Mouse (Mus musculus) liver, embryonic 14.5 days (tissue): ENCODE results near the gene Ndufb8.

Source experiments
- CTCF ChIP-seq: IDR thresholded peaks from 2 replicates; pipeline ENCODE4 v1.5.1; 2016; ENCODE audit warnings: antibody characterized with exemption, low read depth, control low read depth
- EP300 ChIP-seq: IDR thresholded peaks from 2 replicates; pipeline ENCODE4 v1.6.1; 2016; ENCODE audit warnings: antibody characterized with exemption, low read depth

DNA sequence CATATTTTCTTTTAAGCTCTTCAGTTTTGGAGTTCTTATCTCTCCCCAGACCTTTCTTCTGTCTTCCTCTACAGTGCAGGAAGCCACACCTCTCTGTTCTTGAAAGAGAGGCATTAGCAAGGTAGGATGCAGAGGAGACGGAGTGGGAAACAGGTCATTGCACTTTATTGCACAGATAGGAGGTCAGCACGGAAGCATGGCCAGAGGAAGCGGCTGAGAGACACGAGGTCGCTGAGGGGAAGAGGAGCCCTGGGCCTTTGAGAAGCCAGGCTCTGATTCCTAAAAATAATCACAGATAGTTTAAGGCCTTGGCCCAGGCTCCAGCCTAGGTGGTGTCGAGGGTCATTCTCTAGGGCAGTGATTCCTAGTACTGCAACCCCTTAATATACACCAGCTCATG is 39.5 kb downstream of the Ndufb8 start:
- TF ChIP-seq CTCF (no peak), EP300 (no peak)
